Mouse (Mus musculus) heart, postnatal 0 days (tissue): Measurements from ENCODE around the gene H2-D1.

ENCODE experiments used
- CTCF ChIP-seq: IDR thresholded peaks from 2 replicates; pipeline ENCODE4 v1.5.1; 2016; ENCODE audit warnings: antibody characterized with exemption, control low read depth, low read depth
- EP300 ChIP-seq: IDR thresholded peaks from 2 replicates; pipeline ENCODE4 v1.6.1; 2016; ENCODE audit warnings: antibody characterized with exemption, low read depth

- no peak for TF ChIP-seq EP300
- no peak for TF ChIP-seq CTCF
These were observed 29.2 kb upstream of the H2-D1 start, which contains the start of gene Atp6v1g2 for GRCm38 (mm10) chr17:35233114-35233980.
